Mouse (Mus musculus) embryonic facial prominence, embryonic 11.5 days (tissue): ENCODE measurements around the gene Secisbp2. TPM values are rescaled to one million over a fixed set of nuclear protein-coding genes. Genes with fewer than 3 reads are reported as not detected.

Experiments
- ATAC-seq: fragments of 200-750 bp; cut with Nextera tagmentation; replicated peaks from 2 replicates; pipeline ENCODE4 v1.8.0; 2017; ENCODE audit warnings: low read depth; ENCODE audit not compliant: insufficient number of reproducible peaks, low FRiP score, low TSS enrichment
- DNase-seq: peaks from one replicate; pipeline ENCODE4 v3.0.0-alpha.2; 2015; ENCODE audit warnings: low spot score
- H3K27ac ChIP-seq: fragments of 300-500 bp; sonication (generic); replicated peaks from 2 replicates; pipeline ENCODE4 v1.5.1; 2014; ENCODE audit warnings: mild to moderate bottlenecking, low read depth, low read length, control low read depth
- H3K27me3 ChIP-seq: fragments of 300-500 bp; sonication (generic); 2 replicates; pipeline ENCODE4 v1.6.1; 2014; ENCODE audit warnings: mild to moderate bottlenecking, low read length, moderate library complexity, mixed read lengths; ENCODE audit not compliant: control insufficient read depth, insufficient read depth
- H3K36me3 ChIP-seq: fragments of 300-500 bp; sonication (generic); replicated peaks from 2 replicates; pipeline ENCODE4 v1.6.1; 2014; ENCODE audit warnings: low read depth, mild to moderate bottlenecking, low read length, moderate library complexity, mixed read lengths; ENCODE audit not compliant: control insufficient read depth, insufficient read depth
- H3K4me1 ChIP-seq: fragments of 300-500 bp; sonication (generic); 2 replicates; pipeline ENCODE4 v1.6.1; 2014; ENCODE audit warnings: low read length, mixed read lengths; ENCODE audit not compliant: control insufficient read depth, insufficient read depth
- H3K4me2 ChIP-seq: fragments of 300-500 bp; sonication (generic); 2 replicates; pipeline ENCODE4 v1.6.1; 2014; ENCODE audit warnings: low read depth, mild to moderate bottlenecking, control low read depth, low read length, moderate library complexity
- H3K4me3 ChIP-seq: fragments of 300-500 bp; sonication (generic); 2 replicates; pipeline ENCODE4 v1.5.1; 2014; ENCODE audit warnings: low read depth, low read length, control low read depth
- H3K9ac ChIP-seq: fragments of 300-500 bp; sonication (generic); replicated peaks from 2 replicates; pipeline ENCODE4 v1.6.1; 2014; ENCODE audit warnings: mild to moderate bottlenecking, control low read depth, low read length
- H3K9me3 ChIP-seq: fragments of 300-500 bp; sonication (generic); replicated peaks from 2 replicates; pipeline ENCODE4 v1.6.1; 2016; ENCODE audit warnings: mild to moderate bottlenecking, low read length, inconsistent platforms, mixed read lengths; ENCODE audit not compliant: control insufficient read depth
- WGBS: fragments of 180-500 bp; shearing (Covaris S2); extraction: QIAGEN DNeasy Blood & Tissue Kit; methylation state at CpG from one replicate; pipeline ENCODE4 v1.1.7; 2014; 5-methylcytosine and 5-hydroxymethylcytosine counted together
- polyA plus RNA-seq: library from polyadenylated mRNA; unstranded; fragments of >200 nt; fragmentation: Nextera tagmentation; extraction: Ambion mirVana; gene quantifications from 2 replicates; pipeline ENCODE4 v1.2.1, GENCODE M21; 2014

The Secisbp2 gene
- polyA plus RNA-seq, 1 experiment from 2014 or later: 18.6 TPM

DNA sequence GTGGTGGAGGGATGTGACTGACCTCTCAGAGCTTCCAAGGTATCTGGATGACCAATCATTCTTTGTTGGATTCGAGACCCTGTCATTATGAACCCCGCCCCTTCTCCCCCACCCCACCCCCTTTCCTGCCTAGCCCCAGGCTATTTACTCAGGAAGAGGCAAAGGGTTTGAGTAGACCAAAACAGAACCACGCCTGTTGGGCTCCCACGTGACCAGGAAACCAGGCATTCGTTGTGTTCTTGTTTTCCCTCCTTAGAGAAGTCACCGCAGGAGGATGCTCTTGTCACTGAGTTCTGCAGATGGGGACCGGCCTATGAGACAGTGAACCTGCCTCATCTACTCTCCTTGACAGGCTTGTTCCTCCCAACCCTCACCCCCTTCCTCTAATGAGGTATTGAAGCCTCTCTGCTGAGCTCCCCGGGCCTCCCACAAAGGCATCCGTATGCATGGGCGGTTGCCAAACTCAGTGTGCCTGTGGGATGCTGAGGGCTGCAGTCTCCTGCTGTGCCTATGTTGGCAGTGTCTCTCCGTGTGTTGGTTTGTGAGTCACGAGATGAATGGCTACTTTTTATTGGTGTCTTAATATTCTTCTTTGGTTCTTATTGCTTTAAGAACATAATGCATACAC, 35.0 kb upstream of the Secisbp2 start:
- no peak overlapping the region for H3K27ac ChIP-seq
- no peaks in the 10 kb centered on the region for H3K27me3 ChIP-seq
- H3K4me3 ChIP-seq: no peak overlapping the region
- H3K9ac ChIP-seq: no peak overlapping the region
- DNase-seq (no peak), ATAC-seq (no peak)
- WGBS: 6% methylated on average over 12 of the region's 12 CpGs
- H3K4me2 ChIP-seq: no peak overlapping the region
- no peaks in the 10 kb centered on the region for H3K9me3 ChIP-seq
- no peaks in the 10 kb centered on the region for H3K36me3 ChIP-seq
- no peaks in the 10 kb centered on the region for H3K4me1 ChIP-seq

DNA sequence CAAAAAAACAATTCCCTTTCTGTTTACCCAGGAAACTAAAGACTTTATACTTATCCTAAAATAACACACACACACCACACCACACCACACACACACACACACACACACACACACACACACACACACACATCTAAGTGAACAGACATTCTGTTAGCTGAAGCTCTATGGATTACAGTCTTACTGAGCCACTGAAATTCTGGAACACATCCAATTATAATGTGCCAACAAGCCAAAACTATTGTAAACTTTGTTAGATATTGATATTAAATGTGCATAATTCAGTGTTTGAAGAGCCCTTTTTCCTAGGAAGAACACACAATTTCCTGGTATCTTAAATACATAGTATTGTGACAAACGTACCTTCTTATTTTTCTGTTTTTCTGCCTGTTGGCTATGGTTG, 34.2 kb upstream of the Secisbp2 start:
- Histone ChIP-seq H3K9me3 (no peaks in the 10 kb centered on the region), H3K4me1 (no peaks in the 10 kb centered on the region), H3K4me3 (no peak overlapping the region), H3K36me3 (no peaks in the 10 kb centered on the region), H3K27ac (no peak overlapping the region), H3K4me2 (no peak overlapping the region), H3K9ac (no peak overlapping the region), H3K27me3 (no peaks in the 10 kb centered on the region)
- 43% methylated on average over 1 of the region's 1 CpGs for WGBS
- no peak for DNase-seq
- no peak for ATAC-seq

DNA sequence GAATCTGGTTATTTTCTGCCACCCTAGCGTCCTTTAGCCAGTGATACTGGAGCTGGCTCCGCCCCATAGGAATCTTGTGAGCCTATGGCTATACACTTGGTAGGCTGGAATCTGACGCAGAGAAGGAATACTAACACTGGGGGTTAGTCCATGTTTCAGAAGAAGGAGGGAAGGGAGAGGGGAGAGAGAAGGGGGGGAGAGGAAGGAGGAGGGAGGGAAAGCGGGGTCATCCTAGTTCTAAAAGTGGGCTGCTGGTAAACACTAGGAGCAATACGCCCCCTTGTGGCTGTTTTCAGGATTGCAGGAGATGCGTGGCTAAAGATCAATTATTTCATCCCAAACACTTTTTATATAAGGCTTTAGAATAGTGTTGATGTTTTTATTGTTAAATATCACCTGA, 33.6 kb upstream of the Secisbp2 start:
- Histone ChIP-seq H3K4me3 (no peak overlapping the region), H3K4me2 (no peak overlapping the region), H3K9ac (no peak overlapping the region), H3K27ac (no peak overlapping the region), H3K9me3 (no peaks in the 10 kb centered on the region), H3K36me3 (no peaks in the 10 kb centered on the region), H3K4me1 (no peaks in the 10 kb centered on the region), H3K27me3 (no peaks in the 10 kb centered on the region)
- DNase-seq (peak; percentile 88), ATAC-seq (0 out of 2 replicates have a peak, but pooled peaks have one; percentile 67)
- WGBS: 17% methylated on average over 6 of the region's 6 CpGs

DNA sequence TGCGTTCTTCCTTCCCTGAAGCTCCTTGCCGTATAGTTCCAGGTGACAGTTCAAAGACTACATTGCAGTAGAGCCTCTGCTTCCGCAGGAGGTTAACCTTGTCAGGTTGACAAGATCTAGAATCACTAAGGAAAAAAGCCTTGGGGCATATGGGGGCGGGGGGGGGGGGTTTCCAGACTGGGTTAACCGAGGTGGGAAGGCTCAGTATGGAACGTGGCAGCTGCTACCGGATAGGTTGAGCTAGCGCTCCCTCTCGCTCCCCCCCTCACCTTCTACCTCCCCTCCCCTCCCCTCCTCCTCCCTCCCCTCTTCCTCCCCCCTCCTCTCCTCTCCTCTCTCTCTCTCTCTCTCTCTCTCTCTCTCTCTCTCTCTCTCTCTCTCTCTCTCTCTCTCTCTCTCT, 32.9 kb upstream of the Secisbp2 start:
- ATAC-seq (no peak), DNase-seq (no peak)
- H3K27me3 ChIP-seq: no peaks in the 10 kb centered on the region
- WGBS: 34% methylated on average over 8 of the region's 9 CpGs
- no peak overlapping the region for H3K27ac ChIP-seq
- no peaks in the 10 kb centered on the region for H3K36me3 ChIP-seq
- H3K9ac ChIP-seq: no peak overlapping the region
- H3K4me1 ChIP-seq: no peaks in the 10 kb centered on the region
- no peak overlapping the region for H3K4me2 ChIP-seq
- H3K4me3 ChIP-seq: no peak overlapping the region
- no peaks in the 10 kb centered on the region for H3K9me3 ChIP-seq

DNA sequence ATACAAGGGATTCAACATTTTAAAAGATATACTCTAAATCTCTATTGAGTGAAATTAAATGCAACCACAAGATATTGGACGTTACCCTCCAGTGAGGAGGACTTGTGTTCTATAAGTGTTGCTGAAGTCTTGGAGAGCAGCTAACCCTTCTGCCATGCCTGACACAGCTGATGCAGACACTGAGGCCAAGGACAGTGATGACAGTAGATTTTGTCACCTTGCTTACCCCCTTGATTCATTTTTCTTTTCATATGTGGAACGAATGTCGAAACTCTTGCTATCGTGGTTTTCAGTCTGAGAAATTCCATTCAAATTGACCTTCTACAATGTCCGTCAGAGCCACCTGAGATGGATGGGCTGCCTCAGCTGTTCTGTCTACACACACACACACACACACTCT, 28.9 kb upstream of the Secisbp2 start:
- H3K4me2 ChIP-seq: no peak overlapping the region
- no peak for ATAC-seq
- 86% methylated on average over 5 of the region's 5 CpGs for WGBS

DNA sequence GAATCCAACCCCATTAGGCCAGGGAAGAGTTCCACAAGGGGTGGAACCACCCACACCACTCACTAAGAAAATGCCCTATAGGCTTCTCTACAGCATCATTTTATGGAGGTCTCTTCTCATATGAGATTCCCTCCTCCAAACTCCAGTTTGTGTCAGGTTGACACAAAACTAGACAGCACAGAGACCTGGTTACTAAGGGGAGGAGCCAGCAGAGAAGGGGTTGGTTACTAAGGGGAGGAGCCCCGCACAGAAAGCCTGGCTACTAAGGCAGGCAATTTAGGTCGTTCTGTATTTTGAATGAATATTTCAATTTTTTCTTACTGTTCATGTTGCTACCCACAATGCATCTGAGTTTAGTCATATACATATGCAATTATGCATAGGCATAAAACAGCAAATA, 27.8 kb upstream of the Secisbp2 start:
- no peaks in the 10 kb centered on the region for H3K36me3 ChIP-seq
- H3K27me3 ChIP-seq: no peaks in the 10 kb centered on the region
- no peak overlapping the region for H3K4me3 ChIP-seq
- 84% methylated on average over 2 of the region's 2 CpGs for WGBS
- H3K9ac ChIP-seq: no peak overlapping the region
- H3K4me1 ChIP-seq: no peaks in the 10 kb centered on the region
- H3K4me2 ChIP-seq: no peak overlapping the region
- H3K9me3 ChIP-seq: no peaks in the 10 kb centered on the region
- DNase-seq (no peak), ATAC-seq (no peak)
- no peak overlapping the region for H3K27ac ChIP-seq

More for the DNA sequence above, 28.9 kb upstream of the Secisbp2 start:
- Histone ChIP-seq H3K27me3 (no peaks in the 10 kb centered on the region), H3K36me3 (no peaks in the 10 kb centered on the region), H3K4me1 (no peaks in the 10 kb centered on the region), H3K27ac (no peak overlapping the region), H3K4me3 (no peak overlapping the region), H3K9ac (no peak overlapping the region), H3K9me3 (no peaks in the 10 kb centered on the region)
- DNase-seq: no peak

DNA sequence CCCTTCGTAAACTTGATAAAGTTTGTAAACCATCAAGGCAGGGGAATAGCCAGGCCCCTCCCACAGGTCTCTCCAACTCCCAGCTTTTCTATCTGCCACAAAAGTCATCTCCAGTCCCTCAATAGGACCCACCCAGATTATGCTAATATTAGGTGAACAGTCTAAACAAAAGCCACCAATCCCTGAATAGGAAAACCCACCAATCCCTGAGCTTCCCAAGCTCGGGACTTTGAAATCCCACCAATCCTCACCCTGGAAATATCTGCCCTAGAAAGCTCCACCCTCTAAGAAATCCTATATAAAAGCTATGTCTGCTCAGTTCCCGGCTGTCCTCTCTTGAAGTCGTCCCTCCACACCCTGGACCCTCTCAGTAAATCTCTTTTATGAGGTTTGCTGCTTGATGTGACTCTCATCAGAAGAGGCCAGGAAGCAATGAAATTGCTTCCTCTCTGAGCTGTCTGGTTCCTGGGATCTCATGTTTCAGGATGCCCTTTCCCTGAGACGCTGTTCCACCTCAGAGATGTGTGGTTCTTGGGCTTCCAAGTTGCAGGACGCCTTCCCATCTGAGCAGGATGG, 23.1 kb upstream of the Secisbp2 start:
- ATAC-seq: no peak
- no peak for DNase-seq
- Histone ChIP-seq H3K27ac (no peak overlapping the region), H3K4me1 (no peaks in the 10 kb centered on the region), H3K4me3 (no peak overlapping the region), H3K9ac (no peak overlapping the region), H3K36me3 (no peaks in the 10 kb centered on the region), H3K27me3 (no peaks in the 10 kb centered on the region), H3K9me3 (no peaks in the 10 kb centered on the region), H3K4me2 (no peak overlapping the region)
- whole genome bisulfite sequencing: 80% methylated on average over 6 of the region's 6 CpGs

DNA sequence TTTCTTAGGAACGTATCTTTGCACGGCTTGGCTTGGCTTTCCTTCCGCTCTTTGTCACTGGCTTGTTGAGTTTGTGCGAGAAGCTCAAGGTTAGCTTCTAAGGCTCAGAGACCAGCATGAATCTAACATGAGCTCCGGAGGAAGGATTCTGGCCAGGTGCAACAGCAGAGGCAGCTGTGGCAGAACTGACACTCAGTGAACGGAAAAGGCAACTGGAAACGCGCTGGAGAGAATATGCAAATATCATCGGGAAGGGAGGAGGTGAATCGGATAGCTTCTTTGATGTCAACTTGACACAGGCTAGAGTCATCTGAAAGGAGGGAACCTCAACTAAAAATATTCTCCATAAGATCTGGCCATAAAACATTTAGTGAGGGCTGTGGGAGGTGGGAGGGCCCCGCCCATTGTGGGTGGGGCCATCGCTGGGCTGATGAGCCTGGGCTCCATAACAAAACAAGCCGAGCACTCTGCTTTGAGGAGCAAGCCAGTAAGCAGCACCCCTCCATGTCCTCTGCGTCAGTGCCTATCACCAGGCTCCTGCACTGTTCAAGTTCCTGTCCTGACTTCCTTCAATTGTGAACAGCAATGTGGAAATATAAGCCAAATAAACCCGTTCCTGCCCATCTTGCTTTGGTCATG, 20.0 kb upstream of the Secisbp2 start:
- Histone ChIP-seq H3K4me2 (no peak overlapping the region), H3K4me3 (no peak overlapping the region), H3K4me1 (no peaks in the 10 kb centered on the region), H3K27me3 (no peaks in the 10 kb centered on the region), H3K36me3 (no peaks in the 10 kb centered on the region), H3K27ac (no peak overlapping the region), H3K9me3 (no peaks in the 10 kb centered on the region), H3K9ac (no peak overlapping the region)
- DNase-seq (no peak), ATAC-seq (no peak)
- 82% methylated on average over 15 of the region's 15 CpGs for WGBS
